Mouse (Mus musculus) forebrain, postnatal 0 days (tissue): ENCODE measurements around the gene Emg1. TPM values are rescaled to one million over a fixed set of nuclear protein-coding genes. Genes with fewer than 3 reads are reported as not detected.

Source experiments
- ATAC-seq: fragments of 200-750 bp; cut with Nextera tagmentation; 2 replicates; pipeline ENCODE4 v1.8.0; 2017; ENCODE audit warnings: mild to moderate bottlenecking, moderate library complexity
- DNase-seq: peaks from one replicate; pipeline ENCODE4 v3.0.0-alpha.2; 2015
- H3K27ac ChIP-seq: fragments of 300-500 bp; sonication (generic); 2 replicates; pipeline ENCODE4 v1.5.1; 2014; ENCODE audit warnings: low read depth, mild to moderate bottlenecking, antibody characterized with exemption, low read length, moderate library complexity, mixed read lengths
- H3K27me3 ChIP-seq: fragments of 300-500 bp; sonication (generic); 2 replicates; pipeline ENCODE4 v1.6.1; 2014; ENCODE audit warnings: mild to moderate bottlenecking, low read length, mixed read lengths; ENCODE audit not compliant: insufficient read depth
- H3K36me3 ChIP-seq: fragments of 300-500 bp; sonication (generic); 2 replicates; pipeline ENCODE4 v1.6.1; 2014; ENCODE audit warnings: mild to moderate bottlenecking, moderate library complexity; ENCODE audit not compliant: insufficient read depth
- H3K4me1 ChIP-seq: fragments of 300-500 bp; sonication (generic); 2 replicates; pipeline ENCODE4 v1.6.1; 2014; ENCODE audit warnings: antibody characterized with exemption; ENCODE audit not compliant: insufficient read depth
- H3K4me2 ChIP-seq: fragments of 300-500 bp; sonication (generic); 2 replicates; pipeline ENCODE4 v1.6.1; 2014; ENCODE audit warnings: low read depth, mild to moderate bottlenecking, moderate library complexity
- H3K4me3 ChIP-seq: fragments of 300-500 bp; sonication (generic); 2 replicates; pipeline ENCODE4 v1.5.1; 2014; ENCODE audit warnings: low read depth, low read length, mixed read lengths
- H3K9ac ChIP-seq: fragments of 300-500 bp; sonication (generic); 2 replicates; pipeline ENCODE4 v1.6.1; 2014; ENCODE audit warnings: mild to moderate bottlenecking
- H3K9me3 ChIP-seq: fragments of 300-500 bp; sonication (generic); 2 replicates; pipeline ENCODE4 v1.6.1; 2016; ENCODE audit warnings: low read length
- CTCF ChIP-seq: sonication (generic); IDR thresholded peaks from 2 replicates; pipeline ENCODE4 v1.5.1; 2016; ENCODE audit warnings: antibody characterized with exemption, control low read depth, low read depth
- WGBS: fragments of 180-500 bp; shearing (Covaris S2); extraction: QIAGEN DNeasy Blood & Tissue Kit; methylation state at CpG from one replicate; pipeline ENCODE4 v1.1.7; 2014; 5-methylcytosine and 5-hydroxymethylcytosine counted together
- polyA plus RNA-seq: library from polyadenylated mRNA; unstranded; fragments of >200 nt; fragmentation: Nextera tagmentation; extraction: Ambion mirVana; gene quantifications from 2 replicates; pipeline ENCODE4 v1.2.1, GENCODE M21; 2015
- total RNA-seq: library from RNA; depleted of rRNA; stranded (reverse); fragments of >200 nt; gene quantifications from 2 replicates; pipeline ENCODE4 v1.2.3, GENCODE M21; 2014

Gene Emg1
- total and polyA plus RNA-seq, 2 experiments from 2014 or later, result 96.2 to 105 TPM

GRCm38 (mm10) chr6:124676171-124676570 is 35.8 kb downstream of the Emg1 start:
- no peak for TF ChIP-seq CTCF

DNA sequence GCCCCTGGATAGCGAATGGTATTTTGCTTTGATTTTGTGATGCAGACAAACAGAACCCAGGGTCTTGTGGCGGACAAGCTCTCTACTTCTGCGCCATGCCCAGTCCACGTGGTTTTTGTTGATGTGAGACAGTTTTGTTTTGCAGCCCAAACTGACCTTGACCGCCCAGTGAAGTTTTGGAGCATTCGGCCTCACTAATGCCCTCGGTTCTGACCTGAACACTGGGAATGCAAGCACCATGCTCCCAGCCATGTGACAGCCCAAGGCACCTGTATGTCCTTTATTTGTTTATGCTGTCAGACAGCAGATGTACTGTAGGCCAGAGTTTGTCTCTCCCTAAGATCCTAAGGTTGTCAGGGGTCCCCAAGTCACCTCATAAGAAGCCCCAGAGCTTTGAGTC is 37.4 kb downstream of the Emg1 start:
- WGBS, result 98% methylated on average over 7 of the region's 7 CpGs
- no peak for TF ChIP-seq CTCF
- H3K4me3 ChIP-seq, result no peak overlapping the region
- no peak overlapping the region for H3K27ac ChIP-seq
- no peak for ATAC-seq
- no peak overlapping the region for H3K9ac ChIP-seq
- no peak for DNase-seq
- no peaks in the 10 kb centered on the region for H3K27me3 ChIP-seq
- H3K9me3 ChIP-seq, result no peaks in the 10 kb centered on the region
- H3K36me3 ChIP-seq, result no peaks in the 10 kb centered on the region; the same call in 1 of the 2 replicates
- no peak overlapping the region for H3K4me2 ChIP-seq
- H3K4me1 ChIP-seq, result no peaks in the 10 kb centered on the region

More at GRCm38 (mm10) chr6:124676171-124676570, 35.8 kb downstream of the Emg1 start:
- no peaks in the 10 kb centered on the region; the same call in 1 of the 2 replicates for H3K36me3 ChIP-seq
- no peak overlapping the region for H3K27ac ChIP-seq
- H3K9me3 ChIP-seq, result no peaks in the 10 kb centered on the region
- no peak overlapping the region for H3K4me3 ChIP-seq
- WGBS, result 87% methylated on average over 6 of the region's 6 CpGs
- DNase-seq, result no peak
- no peak for ATAC-seq
- H3K4me1 ChIP-seq, result no peaks in the 10 kb centered on the region
- no peak overlapping the region for H3K9ac ChIP-seq
- H3K27me3 ChIP-seq, result no peaks in the 10 kb centered on the region
- no peak overlapping the region for H3K4me2 ChIP-seq

GRCm38 (mm10) chr6:124673619-124674018 is 38.4 kb downstream of the Emg1 start:
- H3K4me1 ChIP-seq, result no peaks in the 10 kb centered on the region
- no peaks in the 10 kb centered on the region; the same call in 1 of the 2 replicates for H3K36me3 ChIP-seq
- ATAC-seq, result no peak
- H3K9me3 ChIP-seq, result no peaks in the 10 kb centered on the region
- WGBS, result 73% methylated on average over 9 of the region's 9 CpGs
- H3K27ac ChIP-seq, result no peak overlapping the region
- no peak overlapping the region for H3K4me2 ChIP-seq
- no peak overlapping the region for H3K4me3 ChIP-seq
- no peaks in the 10 kb centered on the region for H3K27me3 ChIP-seq
- no peak for DNase-seq
- H3K9ac ChIP-seq, result no peak overlapping the region
- TF ChIP-seq CTCF, result no peak

DNA sequence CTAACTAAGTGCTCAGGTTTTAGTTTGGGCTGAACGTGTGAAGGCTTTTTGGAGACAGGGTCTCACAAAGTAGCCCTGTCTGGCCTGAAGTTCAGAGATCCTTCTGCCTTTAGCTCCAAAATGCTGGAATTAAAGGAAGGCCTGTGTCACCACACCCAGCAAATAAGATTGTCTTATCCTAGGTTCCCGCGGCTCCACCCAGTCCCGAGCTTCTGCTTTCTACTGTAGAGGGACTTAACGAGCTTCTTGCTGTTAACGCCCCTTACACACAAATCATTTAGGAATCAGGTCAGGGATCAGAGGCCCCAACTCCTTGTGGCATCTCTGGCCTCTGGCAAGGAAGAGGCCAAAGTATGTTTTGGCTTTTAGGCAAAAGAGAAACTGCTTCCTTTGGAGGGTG is 39.9 kb downstream of the Emg1 start:
- Histone ChIP-seq H3K27me3 (no peaks in the 10 kb centered on the region), H3K36me3 (no peaks in the 10 kb centered on the region; the same call in 1 of the 2 replicates), H3K9ac (no peak overlapping the region), H3K4me2 (no peak overlapping the region), H3K9me3 (no peaks in the 10 kb centered on the region), H3K27ac (no peak overlapping the region), H3K4me1 (no peaks in the 10 kb centered on the region), H3K4me3 (no peak overlapping the region)
- DNase-seq (no peak), ATAC-seq (no peak)
- 49% methylated on average over 6 of the region's 6 CpGs for WGBS
- TF ChIP-seq CTCF, result no peak

DNA sequence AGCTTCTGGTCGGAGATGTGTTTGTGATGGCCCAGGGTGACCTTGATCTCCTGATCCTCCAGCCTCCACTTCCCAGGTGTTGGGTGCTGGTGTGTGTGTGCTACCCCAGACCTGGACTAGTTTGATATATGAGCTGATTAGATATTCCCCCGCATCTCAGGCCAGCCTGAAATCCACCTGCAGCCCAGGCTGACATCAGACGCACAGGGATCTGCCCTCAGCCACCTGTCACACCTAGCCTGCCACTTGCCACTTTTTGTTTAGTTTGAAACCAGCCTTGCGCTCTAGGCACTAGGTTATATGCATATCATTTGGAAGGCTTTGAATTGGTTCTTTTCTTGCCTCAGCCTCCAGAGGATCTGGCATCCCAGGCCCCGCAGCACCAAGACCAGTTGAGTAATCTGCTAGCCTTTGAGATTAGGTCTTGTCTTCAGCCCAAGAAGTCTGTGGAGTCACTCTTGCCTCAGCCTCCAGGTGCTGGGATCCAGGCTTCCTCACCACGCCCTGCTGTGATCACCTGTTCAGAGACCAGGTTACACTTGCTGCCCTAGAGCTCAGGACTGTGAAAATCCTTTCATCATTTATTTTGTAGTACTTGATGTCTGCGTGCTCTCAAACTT is 41.6 kb downstream of the Emg1 start:
- no peak for ATAC-seq
- no peak overlapping the region for H3K27ac ChIP-seq

GRCm38 (mm10) chr6:124669234-124669859 is 42.6 kb downstream of the Emg1 start:
- Histone ChIP-seq H3K9ac (no peak overlapping the region), H3K4me3 (no peak overlapping the region), H3K27me3 (no peaks in the 10 kb centered on the region), H3K4me1 (no peaks in the 10 kb centered on the region), H3K36me3 (no peaks in the 10 kb centered on the region), H3K27ac (no peak overlapping the region), H3K9me3 (no peaks in the 10 kb centered on the region), H3K4me2 (no peak overlapping the region)
- 87% methylated on average over 11 of the region's 11 CpGs for WGBS
- TF ChIP-seq CTCF, result no peak
- DNase-seq, result no peak
- no peak for ATAC-seq

More for the DNA sequence above, 41.6 kb downstream of the Emg1 start:
- no peaks in the 10 kb centered on the region for H3K4me1 ChIP-seq
- H3K27me3 ChIP-seq, result no peaks in the 10 kb centered on the region
- H3K36me3 ChIP-seq, result no peaks in the 10 kb centered on the region; the same call in 1 of the 2 replicates
- no peak for TF ChIP-seq CTCF
- H3K4me3 ChIP-seq, result no peak overlapping the region
- DNase-seq, result no peak
- no peaks in the 10 kb centered on the region for H3K9me3 ChIP-seq
- 91% methylated on average over 7 of the region's 7 CpGs for WGBS
- no peak overlapping the region for H3K9ac ChIP-seq
- H3K4me2 ChIP-seq, result no peak overlapping the region

- ATAC-seq, result no peak
These were observed 47.0 kb downstream of the Emg1 start for GRCm38 (mm10) chr6:124665011-124665410.

More at GRCm38 (mm10) chr6:124665011-124665410, 47.0 kb downstream of the Emg1 start:
- 0 out of 2 replicates have a peak, but pooled peaks cover 4% of the 10 kb centered on the region for H3K4me1 ChIP-seq
- TF ChIP-seq CTCF, result no peak
- no peak overlapping the region for H3K4me2 ChIP-seq
- 88% methylated on average over 10 of the region's 10 CpGs for WGBS
- no peaks in the 10 kb centered on the region for H3K27me3 ChIP-seq
- H3K4me3 ChIP-seq, result no peak overlapping the region
- H3K9me3 ChIP-seq, result no peaks in the 10 kb centered on the region
- H3K9ac ChIP-seq, result no peak overlapping the region
- DNase-seq, result no peak
- H3K36me3 ChIP-seq, result no peaks in the 10 kb centered on the region
- H3K27ac ChIP-seq, result no peak overlapping the region
